In the genomic region with DNA sequence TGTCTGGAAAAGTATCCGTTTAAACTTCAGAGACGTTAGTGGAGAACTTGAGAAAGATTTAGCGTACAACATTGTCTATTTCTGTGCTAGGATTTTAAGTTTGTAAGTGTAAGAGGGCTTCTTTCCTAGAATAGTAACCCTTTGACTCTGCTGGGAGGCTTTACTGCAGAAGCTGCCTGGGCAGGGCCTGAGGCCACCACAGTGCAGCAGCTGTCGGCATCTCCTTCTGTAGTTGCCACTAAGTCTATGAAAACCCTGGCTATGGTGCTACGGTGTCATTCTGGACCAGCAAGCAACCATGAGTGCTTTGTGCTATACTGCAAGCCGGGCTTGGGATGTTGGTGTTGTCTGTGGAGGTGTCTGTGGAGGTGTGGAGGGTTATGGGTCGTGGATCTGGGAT, we compare ENCODE assay signal across 32 mouse cellular contexts. TPM values are rescaled to one million over a fixed set of nuclear protein-coding genes. Genes with fewer than 3 reads are reported as not detected.
DNase-seq lines count a peak whose midpoint lies in the region; ATAC-seq and TF ChIP-seq lines count a peak whose summit lies in the region.
"Had no signal": no experiment of that assay in that cellular context is flagged by ENCODE, and none has a peak within 500 bp of the region (broad histone marks: within the 10 kb centered on the region; RNA-seq: fewer than 3 reads in every experiment).

No protein-coding gene starts in this region.

- no peaks in the 10 kb centered on the region for H3K9me3 ChIP-seq in heart, embryonic 12.5 days (replicated peaks)
- H3K9me3 ChIP-seq in heart, embryonic 15.5 days (replicated peaks): no peaks in the 10 kb centered on the region
- H3K9me3 ChIP-seq in heart, embryonic 16.5 days (replicated peaks; ENCODE audit: control insufficient read depth, low read length): no peaks in the 10 kb centered on the region
- no peaks in the 10 kb centered on the region for H3K9me3 ChIP-seq in embryonic facial prominence, embryonic 10.5 days
- no peaks in the 10 kb centered on the region for H3K9me3 ChIP-seq in midbrain, embryonic 14.5 days (ENCODE audit: control insufficient read depth, low read length)
- H3K9me3 ChIP-seq: embryonic facial prominence, embryonic 13.5 days; hindbrain, embryonic 12.5 days; hindbrain, embryonic 15.5 days had no signal

- peak overlapping the region; percentile 69 for H3K27ac ChIP-seq in heart, adult 2 months
- peak overlapping the region; percentile 95 for H3K27ac ChIP-seq in heart, embryonic 12.5 days (ENCODE audit: poor library complexity, severe bottlenecking)
- peak overlapping the region; percentile 95 for H3K27ac ChIP-seq in heart, embryonic 15.5 days
- peak overlapping the region; percentile 95 for H3K27ac ChIP-seq in heart, embryonic 16.5 days (ENCODE audit: low read length)
- H3K27ac ChIP-seq in embryonic facial prominence, embryonic 10.5 days (replicated peaks): no peak overlapping the region
- H3K27ac ChIP-seq in midbrain, embryonic 14.5 days (replicated peaks; ENCODE audit: low read depth, low read length): no peak overlapping the region
- H3K27ac ChIP-seq: embryonic facial prominence, embryonic 13.5 days; hindbrain, embryonic 12.5 days; hindbrain, embryonic 15.5 days had no signal

- H3K79me2 ChIP-seq in heart, adult 2 months (replicated peaks; ENCODE audit: control insufficient read depth, insufficient read depth, low read length): no peaks in the 10 kb centered on the region

- H3K4me2 ChIP-seq in heart, embryonic 12.5 days: peak overlapping the region; percentile 69
- peak overlapping the region; percentile 63 for H3K4me2 ChIP-seq in heart, embryonic 15.5 days
- H3K4me2 ChIP-seq in heart, embryonic 16.5 days (ENCODE audit: low read depth, low read length): peak overlapping the region; percentile 67
- no peak overlapping the region for H3K4me2 ChIP-seq in midbrain, embryonic 14.5 days (ENCODE audit: low read length)
- H3K4me2 ChIP-seq: embryonic facial prominence, embryonic 13.5 days; hindbrain, embryonic 12.5 days; hindbrain, embryonic 15.5 days had no signal

- TF ChIP-seq POLR2A in heart, adult 2 months (IDR thresholded peaks at IDR 0.05; ENCODE audit: insufficient read depth, low read depth, low read length): no peak

- H3K4me3 ChIP-seq in heart, adult 2 months: peak overlapping the region; percentile 44
- H3K4me3 ChIP-seq in heart, embryonic 12.5 days: peak overlapping the region; percentile 41
- peak overlapping the region; percentile 48 for H3K4me3 ChIP-seq in heart, embryonic 15.5 days
- peak overlapping the region; percentile 47 for H3K4me3 ChIP-seq in heart, embryonic 16.5 days (ENCODE audit: low read length)
- H3K4me3 ChIP-seq in embryonic facial prominence, embryonic 10.5 days: no peak overlapping the region
- no peak overlapping the region for H3K4me3 ChIP-seq in midbrain, embryonic 14.5 days (replicated peaks; ENCODE audit: low read depth, low read length)
- H3K4me3 ChIP-seq: embryonic facial prominence, embryonic 13.5 days; erythroblast, embryonic 14.5 days; hindbrain, embryonic 12.5 days; hindbrain, embryonic 15.5 days had no signal

- TF ChIP-seq EP300 in heart, adult 2 months (IDR thresholded peaks at IDR 0.05; ENCODE audit: insufficient read depth, low read depth, low read length): no peak

- H3K9ac ChIP-seq in heart, adult 2 months (ENCODE audit: low read depth, low read length): peak overlapping the region; percentile 50
- H3K9ac ChIP-seq in heart, embryonic 12.5 days: peak overlapping the region; percentile 61
- H3K9ac ChIP-seq in heart, embryonic 15.5 days: peak overlapping the region; percentile 45
- H3K9ac ChIP-seq in heart, embryonic 16.5 days (ENCODE audit: low read length): peak overlapping the region; percentile 67
- H3K9ac ChIP-seq in midbrain, embryonic 14.5 days (replicated peaks; ENCODE audit: low read length): no peak overlapping the region
- H3K9ac ChIP-seq: embryonic facial prominence, embryonic 13.5 days; forebrain, postnatal 0 days; hindbrain, embryonic 12.5 days; hindbrain, embryonic 15.5 days had no signal

- H3K4me1 ChIP-seq in heart, adult 2 months (ENCODE audit: control insufficient read depth, insufficient read depth, low read length): no peaks in the 10 kb centered on the region
- H3K4me1 ChIP-seq in heart, embryonic 12.5 days (replicated peaks): peaks cover 30% of the 10 kb centered on the region
- H3K4me1 ChIP-seq in heart, embryonic 15.5 days (replicated peaks): peaks cover 21% of the 10 kb centered on the region
- peaks cover 7% of the 10 kb centered on the region; the same call in 1 of the 2 replicates for H3K4me1 ChIP-seq in heart, embryonic 16.5 days (ENCODE audit: control insufficient read depth, insufficient read depth, low read length)
- no peaks in the 10 kb centered on the region for H3K4me1 ChIP-seq in embryonic facial prominence, embryonic 10.5 days
- no peaks in the 10 kb centered on the region for H3K4me1 ChIP-seq in midbrain, embryonic 14.5 days (ENCODE audit: control insufficient read depth, insufficient read depth, low read length)
- H3K4me1 ChIP-seq: embryonic facial prominence, embryonic 13.5 days; hindbrain, embryonic 12.5 days; hindbrain, embryonic 15.5 days had no signal

- WGBS in heart, adult 2 months: 49% methylated on average over 7 of the region's 7 CpGs
- whole genome bisulfite sequencing in heart, embryonic 12.5 days: 40% methylated on average over 7 of the region's 7 CpGs
- 38% methylated on average over 7 of the region's 7 CpGs for WGBS in heart, embryonic 15.5 days
- 30% methylated on average over 7 of the region's 7 CpGs for WGBS in heart, embryonic 16.5 days
- 85% methylated on average over 7 of the region's 7 CpGs for WGBS in embryonic facial prominence, embryonic 10.5 days
- WGBS in midbrain, embryonic 14.5 days: 92% methylated on average over 7 of the region's 7 CpGs

- no peaks in the 10 kb centered on the region for H3K36me3 ChIP-seq in heart, adult 2 months (ENCODE audit: control insufficient read depth, insufficient read depth, low read length)
- H3K36me3 ChIP-seq in heart, embryonic 12.5 days: peaks cover 6% of the 10 kb centered on the region
- no peaks in the 10 kb centered on the region; the same call in 1 of the 2 replicates for H3K36me3 ChIP-seq in heart, embryonic 15.5 days
- H3K36me3 ChIP-seq in heart, embryonic 16.5 days (ENCODE audit: control insufficient read depth, insufficient read depth): peaks cover 3% of the 10 kb centered on the region; the same call in 1 of the 2 replicates
- no peaks in the 10 kb centered on the region for H3K36me3 ChIP-seq in embryonic facial prominence, embryonic 10.5 days (replicated peaks)
- no peaks in the 10 kb centered on the region for H3K36me3 ChIP-seq in midbrain, embryonic 14.5 days (ENCODE audit: control insufficient read depth, insufficient read depth, low read length)
- H3K36me3 ChIP-seq: embryonic facial prominence, embryonic 13.5 days; hindbrain, embryonic 12.5 days; hindbrain, embryonic 15.5 days had no signal

- ATAC-seq in heart, embryonic 12.5 days (ENCODE audit: insufficient number of reproducible peaks, low FRiP score): peak; percentile 51; the same call in 1 of the 2 replicates
- peak; percentile 41; the same call in 1 of the 2 replicates for ATAC-seq in heart, embryonic 15.5 days (replicated peaks; ENCODE audit: insufficient number of reproducible peaks, insufficient read depth, low FRiP score, low read depth)
- ATAC-seq in heart, embryonic 16.5 days (replicated peaks; ENCODE audit: extremely low read depth, insufficient read depth, low FRiP score): peak; percentile 42
- no peak for ATAC-seq in midbrain, embryonic 14.5 days (ENCODE audit: low FRiP score, low TSS enrichment)
- ATAC-seq: CD4-positive, CD25-positive, alpha-beta regulatory T cell, adult 4 months; forebrain, embryonic 14.5 days; forebrain, postnatal 0 days; intestine, postnatal 0 days had no signal

- no peak for TF ChIP-seq CTCF in heart, adult 2 months (IDR thresholded peaks at IDR 0.05)

- DNase-seq in heart, adult 2 months: no peak
- no peak for DNase-seq in heart, adult 8-10 months (ENCODE audit: low spot score)
- no peak for DNase-seq in heart, postnatal 4 days
- DNase-seq in embryonic facial prominence, embryonic 10.5 days (ENCODE audit: low spot score): no peak
- DNase-seq in midbrain, embryonic 14.5 days: no peak
- DNase-seq: adrenal gland, adult 2 months; adrenal gland, postnatal 14 days; cerebellum, adult 11 months; cerebellum, adult 2 months; cerebellum, adult 9-11 months; cerebellum, postnatal 25 days; forebrain, postnatal 0 days; gastrocnemius, postnatal 25 days; kidney, adult 2 months had no signal

- no peaks in the 10 kb centered on the region for H3K27me3 ChIP-seq in heart, adult 2 months (ENCODE audit: control insufficient read depth, insufficient read depth, low read length)
- H3K27me3 ChIP-seq in heart, embryonic 12.5 days (replicated peaks): no peaks in the 10 kb centered on the region
- no peaks in the 10 kb centered on the region for H3K27me3 ChIP-seq in heart, embryonic 15.5 days
- no peaks in the 10 kb centered on the region for H3K27me3 ChIP-seq in heart, embryonic 16.5 days (ENCODE audit: control insufficient read depth, insufficient read depth, low read length)
- H3K27me3 ChIP-seq in embryonic facial prominence, embryonic 10.5 days (replicated peaks; ENCODE audit: low read depth, poor library complexity, severe bottlenecking): no peaks in the 10 kb centered on the region
- no peaks in the 10 kb centered on the region for H3K27me3 ChIP-seq in midbrain, embryonic 14.5 days (ENCODE audit: control insufficient read depth, insufficient read depth, low read length)
- H3K27me3 ChIP-seq: embryonic facial prominence, embryonic 13.5 days; hindbrain, embryonic 12.5 days; hindbrain, embryonic 15.5 days had no signal

- intact Hi-C loops in heart, adult 2 months (cut with DNase I): loop anchor here (1.0 kb wide), 1 partner anchor 55 kb away; the partner anchor contains the start of gene Trabd

RNA-seq across cellular contexts. Expression of gene Mov10l1, which starts 37.8 kb away (rescaled TPM):
- total RNA-seq in heart, adult 2 months (2021): 100 to 1,000 TPM in 1 of 2 experiments, 10 to 100 TPM in 1; 96.4 to 107 TPM
- 51.7 and 85.0 TPM in 2 replicates for polyA plus RNA-seq in heart, adult 2 months (2012; rRNA removed)
- 100 to 1,000 TPM; 105 to 126 (median 121) TPM for total RNA-seq in heart, adult 8-10 months (2022)
- polyA plus RNA-seq in heart, embryonic 12.5 days (2016; fragmentation: Nextera tagmentation; extraction: Ambion mirVana): 56.9 and 60.3 TPM in 2 replicates
- 100 to 1,000 TPM; 109 to 121 TPM for total RNA-seq in heart, postnatal 4 days (2021)
- 69.4 and 76.5 TPM in 2 replicates for polyA plus RNA-seq in heart, embryonic 15.5 days (2015; fragmentation: Nextera tagmentation; extraction: Ambion mirVana)
- 77.6 and 85.3 TPM in 2 replicates for polyA plus RNA-seq in heart, embryonic 16.5 days (2015; fragmentation: Nextera tagmentation; extraction: Ambion mirVana)
- polyA plus RNA-seq in embryonic facial prominence, embryonic 10.5 days (2016; fragmentation: Nextera tagmentation; extraction: Ambion mirVana): not detected in 2 replicates
- polyA plus RNA-seq in midbrain, embryonic 14.5 days (2014; fragmentation: Nextera tagmentation; extraction: Ambion mirVana): not detected in 2 replicates
- total RNA-seq: adrenal gland, adult 2 months; adrenal gland, postnatal 14 days; common myeloid progenitor, adult 5-6 weeks; gastrocnemius, adult 8-10 months; gastrocnemius, postnatal 25 days; hematopoietic stem cell, adult 5-6 weeks; MEL had no signal
- polyA plus RNA-seq: adrenal gland, adult 2 months; C2C12; CD4-positive, CD25-positive, alpha-beta regulatory T cell, adult 4 months; embryonic facial prominence, embryonic 13.5 days; erythroblast, embryonic 14.5 days; forebrain, embryonic 14.5 days; frontal cortex, adult 2 months; hindbrain, embryonic 12.5 days; hindbrain, embryonic 15.5 days; intestine, embryonic 14.5 days; intestine, postnatal 0 days; kidney, embryonic 14.5 days had no signal

RNA-seq across cellular contexts. Expression of gene Panx2, which starts 39.0 kb away (rescaled TPM):
- 1 to 10 TPM in 1 of 2 experiments, under 1 TPM in 1; 0.91 to 1.3 TPM for total RNA-seq in heart, adult 2 months (2021)
- polyA plus RNA-seq in heart, adult 2 months (2012; rRNA removed): 1.3 and 2.1 TPM in 2 replicates
- 1 to 10 TPM; 1.1 to 2.1 (median 1.7) TPM for total RNA-seq in heart, adult 8-10 months (2022)
- polyA plus RNA-seq in heart, embryonic 12.5 days (2016; fragmentation: Nextera tagmentation; extraction: Ambion mirVana): 1.8 and 2.4 TPM in 2 replicates
- total RNA-seq in heart, postnatal 4 days (2021): 1 to 10 TPM; 2.1 to 2.3 TPM
- 1.5 and 1.7 TPM in 2 replicates for polyA plus RNA-seq in heart, embryonic 15.5 days (2015; fragmentation: Nextera tagmentation; extraction: Ambion mirVana)
- 1.3 and 1.4 TPM in 2 replicates for polyA plus RNA-seq in heart, embryonic 16.5 days (2015; fragmentation: Nextera tagmentation; extraction: Ambion mirVana)
- polyA plus RNA-seq in embryonic facial prominence, embryonic 10.5 days (2016; fragmentation: Nextera tagmentation; extraction: Ambion mirVana): 0.21 and 0.50 TPM in 2 replicates
- polyA plus RNA-seq in midbrain, embryonic 14.5 days (2014; fragmentation: Nextera tagmentation; extraction: Ambion mirVana): 6.6 and 7.9 TPM in 2 replicates
- total RNA-seq: gastrocnemius, adult 8-10 months; gastrocnemius, postnatal 25 days; hematopoietic stem cell, adult 5-6 weeks; MEL had no signal
- polyA plus RNA-seq: C2C12; CD4-positive, CD25-positive, alpha-beta regulatory T cell, adult 4 months; erythroblast, embryonic 14.5 days had no signal

RNA-seq across cellular contexts. Expression of gene Mlc1, which starts 41.7 kb away (rescaled TPM):
- not detected for total RNA-seq in heart, adult 2 months (2021)
- not detected in 2 replicates for polyA plus RNA-seq in heart, adult 2 months (2012; rRNA removed)
- total RNA-seq in heart, adult 8-10 months (2022): not detected
- 0.06 TPM in 1 of 2 replicates, not detected in the other for polyA plus RNA-seq in heart, embryonic 12.5 days (2016; fragmentation: Nextera tagmentation; extraction: Ambion mirVana)
- total RNA-seq in heart, postnatal 4 days (2021): not detected
- not detected in 2 replicates for polyA plus RNA-seq in heart, embryonic 15.5 days (2015; fragmentation: Nextera tagmentation; extraction: Ambion mirVana)
- 0.05 and 0.24 TPM in 2 replicates for polyA plus RNA-seq in heart, embryonic 16.5 days (2015; fragmentation: Nextera tagmentation; extraction: Ambion mirVana)
- polyA plus RNA-seq in embryonic facial prominence, embryonic 10.5 days (2016; fragmentation: Nextera tagmentation; extraction: Ambion mirVana): 1.0 and 1.5 TPM in 2 replicates
- 6.4 and 7.6 TPM in 2 replicates for polyA plus RNA-seq in midbrain, embryonic 14.5 days (2014; fragmentation: Nextera tagmentation; extraction: Ambion mirVana)
- total RNA-seq: adrenal gland, adult 2 months; adrenal gland, postnatal 14 days; common myeloid progenitor, adult 5-6 weeks; hematopoietic stem cell, adult 5-6 weeks; MEL had no signal
- polyA plus RNA-seq: adrenal gland, adult 2 months; CD4-positive, CD25-positive, alpha-beta regulatory T cell, adult 4 months; erythroblast, embryonic 14.5 days; intestine, embryonic 14.5 days; intestine, postnatal 0 days; kidney, adult 2 months; kidney, embryonic 14.5 days had no signal

RNA-seq across cellular contexts. Expression of gene Trabd, which starts 54.4 kb away (rescaled TPM):
- total RNA-seq in heart, adult 2 months (2021): 10 to 100 TPM; 48.8 to 51.5 TPM
- 38.3 and 47.8 TPM in 2 replicates for polyA plus RNA-seq in heart, adult 2 months (2012; rRNA removed)
- 10 to 100 TPM; 43.9 to 51.4 (median 45.4) TPM for total RNA-seq in heart, adult 8-10 months (2022)
- 51.7 and 53.5 TPM in 2 replicates for polyA plus RNA-seq in heart, embryonic 12.5 days (2016; fragmentation: Nextera tagmentation; extraction: Ambion mirVana)
- 10 to 100 TPM; 45.1 to 47.6 TPM for total RNA-seq in heart, postnatal 4 days (2021)
- 40.8 and 56.4 TPM in 2 replicates for polyA plus RNA-seq in heart, embryonic 15.5 days (2015; fragmentation: Nextera tagmentation; extraction: Ambion mirVana)
- 54.0 and 55.9 TPM in 2 replicates for polyA plus RNA-seq in heart, embryonic 16.5 days (2015; fragmentation: Nextera tagmentation; extraction: Ambion mirVana)
- 52.1 and 52.4 TPM in 2 replicates for polyA plus RNA-seq in embryonic facial prominence, embryonic 10.5 days (2016; fragmentation: Nextera tagmentation; extraction: Ambion mirVana)
- 38.7 and 39.7 TPM in 2 replicates for polyA plus RNA-seq in midbrain, embryonic 14.5 days (2014; fragmentation: Nextera tagmentation; extraction: Ambion mirVana)

Comparison
In these comparisons a context has a peak if more than half of its experiments do, and no peak if none do; other contexts are left out.
1. H3K27ac ChIP-seq: peak in heart, adult 2 months (single experiment), heart, embryonic 12.5 days (single experiment), heart, embryonic 15.5 days (single experiment) and heart, embryonic 16.5 days (single experiment); none in embryonic facial prominence, embryonic 10.5 days (single experiment) and midbrain, embryonic 14.5 days (single experiment).
2. H3K4me3 ChIP-seq: peak in heart, adult 2 months (single experiment), heart, embryonic 12.5 days (single experiment), heart, embryonic 15.5 days (single experiment) and heart, embryonic 16.5 days (single experiment); none in embryonic facial prominence, embryonic 10.5 days (single experiment) and midbrain, embryonic 14.5 days (single experiment).
3. RNA of gene Mov10l1, which starts 37.8 kb away (polyA plus RNA-seq): 77.6 to 85.3 TPM in heart, embryonic 16.5 days, 69.4 to 76.5 TPM in heart, embryonic 15.5 days, 56.9 to 60.3 TPM in heart, embryonic 12.5 days and 51.7 to 85.0 TPM in heart, adult 2 months; not detected in midbrain, embryonic 14.5 days and not detected in embryonic facial prominence, embryonic 10.5 days; every median in the first group is over 10 times any median in the second.